Mouse (Mus musculus) gastrocnemius, adult 18-20 months (tissue): ENCODE data around the gene Eif4e3. TPM values are rescaled to one million over a fixed set of nuclear protein-coding genes. Genes with fewer than 3 reads are reported as not detected.

ENCODE experiments used
- total RNA-seq, 2 experiments: library from RNA; stranded (reverse); gene quantifications; 2 replicates each; pipeline ENCODE4 v1.2.3; 2021

The Eif4e3 gene
- total RNA-seq, 2 experiments from 2014 or later = 27.4 to 28.5 TPM

Other genes with a start within 250 kb of the Eif4e3 start
- 10 to 100 TPM; 10.1 to 15.8 TPM for gene Foxp1, start 144.1 kb downstream of the Eif4e3 start, total RNA-seq
- gene Gm20696, start within 50 bp of the Eif4e3 start, total RNA-seq = 1 to 10 TPM; 1.0 to 1.4 TPM
- gene Gpr27, start 25.9 kb upstream of the Eif4e3 start, total RNA-seq = under 1 TPM; 0.48 to 0.71 TPM
- not detected for gene Prok2, start 59.6 kb upstream of the Eif4e3 start, total RNA-seq